Mouse (Mus musculus) intestine, embryonic 16.5 days (tissue): ENCODE data around the gene Vmn1r196. TPM values are rescaled to one million over a fixed set of nuclear protein-coding genes. Genes with fewer than 3 reads are reported as not detected.

ENCODE experiments used
- ATAC-seq: fragments of 200-750 bp; cut with Nextera tagmentation; 2 replicates; pipeline ENCODE4 v1.8.0; 2017; ENCODE audit warnings: moderate TSS enrichment, moderate library complexity
- H3K27ac ChIP-seq: fragments of 300-500 bp; sonication (generic); 2 replicates; pipeline ENCODE4 v1.5.1; 2014; ENCODE audit warnings: mild to moderate bottlenecking, low read length
- H3K27me3 ChIP-seq: fragments of 300-500 bp; sonication (generic); replicated peaks from 2 replicates; pipeline ENCODE4 v1.6.1; 2014; ENCODE audit warnings: low read length, control low read depth, mixed read lengths; ENCODE audit not compliant: control insufficient read depth, insufficient read depth
- H3K36me3 ChIP-seq: fragments of 300-500 bp; sonication (generic); 2 replicates; pipeline ENCODE4 v1.6.1; 2014; ENCODE audit warnings: low read length, control low read depth; ENCODE audit not compliant: control insufficient read depth, insufficient read depth
- H3K4me1 ChIP-seq: fragments of 300-500 bp; sonication (generic); 2 replicates; pipeline ENCODE4 v1.6.1; 2014; ENCODE audit warnings: low read length, control low read depth, mixed read lengths; ENCODE audit not compliant: control insufficient read depth, insufficient read depth
- H3K4me2 ChIP-seq: fragments of 300-500 bp; sonication (generic); 2 replicates; pipeline ENCODE4 v1.6.1; 2014; ENCODE audit warnings: low read depth, low read length, control low read depth
- H3K4me3 ChIP-seq: fragments of 300-500 bp; sonication (generic); 2 replicates; pipeline ENCODE4 v1.5.1; 2014; ENCODE audit warnings: mild to moderate bottlenecking, low read length
- H3K9ac ChIP-seq: fragments of 300-500 bp; sonication (generic); 2 replicates; pipeline ENCODE4 v1.6.1; 2014; ENCODE audit warnings: low read depth, low read length
- H3K9me3 ChIP-seq: fragments of 300-500 bp; sonication (generic); 2 replicates; pipeline ENCODE4 v1.6.1; 2016; ENCODE audit warnings: low read length, control low read depth; ENCODE audit not compliant: control insufficient read depth
- WGBS: fragments of 180-500 bp; shearing (Covaris S2); extraction: QIAGEN DNeasy Blood & Tissue Kit; methylation state at CpG from one replicate; pipeline ENCODE4 v1.1.7; 2014; 5-methylcytosine and 5-hydroxymethylcytosine counted together
- polyA plus RNA-seq: library from polyadenylated mRNA; unstranded; fragments of >200 nt; fragmentation: Nextera tagmentation; extraction: Ambion mirVana; gene quantifications from 2 replicates; pipeline ENCODE4 v1.2.1, GENCODE M21; 2015

Gene Vmn1r196
- polyA plus RNA-seq, 1 experiment from 2014 or later, result not detected

DNA sequence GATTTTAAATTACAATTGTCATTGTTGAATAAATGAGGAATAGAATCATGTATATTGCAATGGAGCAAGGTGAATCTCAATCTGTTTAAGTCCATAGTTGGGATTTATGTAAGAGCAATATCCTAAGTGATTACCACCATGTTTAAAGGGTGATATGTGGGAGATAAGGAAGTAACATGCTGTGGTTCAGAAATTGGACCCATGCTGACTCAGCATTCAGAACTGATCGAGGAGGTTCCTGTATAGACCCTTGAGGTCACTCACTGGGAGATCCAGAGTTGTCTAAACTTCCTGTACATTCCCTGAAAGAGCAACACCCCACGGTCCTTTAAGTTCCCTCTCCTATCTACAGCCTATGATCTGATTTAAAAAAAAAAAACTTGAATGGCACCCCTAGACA lies 43.5 kb downstream of the Vmn1r196 start:
- WGBS, result 75% methylated on average over 2 of the region's 2 CpGs
- H3K4me1 ChIP-seq, result no peaks in the 10 kb centered on the region
- H3K4me3 ChIP-seq, result no peak overlapping the region
- no peak overlapping the region for H3K9ac ChIP-seq
- H3K36me3 ChIP-seq, result no peaks in the 10 kb centered on the region
- no peak overlapping the region for H3K4me2 ChIP-seq
- H3K27ac ChIP-seq, result no peak overlapping the region
- no peaks in the 10 kb centered on the region for H3K27me3 ChIP-seq
- H3K9me3 ChIP-seq, result no peaks in the 10 kb centered on the region
- no peak for ATAC-seq

GRCm38 (mm10) chr13:22335565-22335964 lies 45.8 kb downstream of the Vmn1r196 start:
- WGBS, result 83% methylated on average over 1 of the region's 1 CpGs
- no peak overlapping the region for H3K4me3 ChIP-seq
- no peaks in the 10 kb centered on the region for H3K4me1 ChIP-seq
- no peaks in the 10 kb centered on the region for H3K27me3 ChIP-seq
- H3K9me3 ChIP-seq, result no peaks in the 10 kb centered on the region
- no peaks in the 10 kb centered on the region for H3K36me3 ChIP-seq
- no peak overlapping the region for H3K4me2 ChIP-seq
- no peak overlapping the region for H3K9ac ChIP-seq
- ATAC-seq, result no peak
- no peak overlapping the region for H3K27ac ChIP-seq

Other genes with a start within 250 kb of the Vmn1r196 start
- 18.8 and 22.0 TPM in 2 replicates for gene Hist1h4i, start 248.6 kb upstream of the Vmn1r196 start, polyA plus RNA-seq
- gene Hist1h2ag, start 247.0 kb upstream of the Vmn1r196 start, polyA plus RNA-seq, result 17.4 and 30.0 TPM in 2 replicates
- 4.7 and 7.7 TPM in 2 replicates for gene Hist1h2bj, start 246.7 kb upstream of the Vmn1r196 start, polyA plus RNA-seq
- gene Vmn1r188, start 205.5 kb upstream of the Vmn1r196 start, polyA plus RNA-seq, result not detected in 2 replicates
- not detected in 2 replicates for gene Vmn1r189, start 184.1 kb upstream of the Vmn1r196 start, polyA plus RNA-seq
- not detected in 2 replicates for gene Vmn1r191, start 106.0 kb upstream of the Vmn1r196 start, polyA plus RNA-seq
- gene Vmn1r192, start 98.8 kb upstream of the Vmn1r196 start, polyA plus RNA-seq, result not detected in 2 replicates
- gene Vmn1r193, start 66.8 kb upstream of the Vmn1r196 start, polyA plus RNA-seq, result not detected in 2 replicates
- not detected in 2 replicates for gene Vmn1r194, start 45.7 kb upstream of the Vmn1r196 start, polyA plus RNA-seq
- gene Vmn1r195, start 19.4 kb upstream of the Vmn1r196 start, polyA plus RNA-seq, result not detected in 2 replicates
- not detected in 2 replicates for gene Vmn1r197, start 34.7 kb downstream of the Vmn1r196 start, polyA plus RNA-seq
- not detected in 2 replicates for gene Vmn1r198, start 60.4 kb downstream of the Vmn1r196 start, polyA plus RNA-seq
- not detected in 2 replicates for gene Vmn1r199, start 89.9 kb downstream of the Vmn1r196 start, polyA plus RNA-seq
- not detected in 2 replicates for gene Vmn1r200, start 100.5 kb downstream of the Vmn1r196 start, polyA plus RNA-seq
- not detected in 2 replicates for gene Vmn1r201, start 182.0 kb downstream of the Vmn1r196 start, polyA plus RNA-seq
- gene Vmn1r202, start 215.5 kb downstream of the Vmn1r196 start, polyA plus RNA-seq, result not detected in 2 replicates
- not detected in 2 replicates for gene Vmn1r203, start 228.2 kb downstream of the Vmn1r196 start, polyA plus RNA-seq